Mouse (Mus musculus): Measurements from ENCODE around the gene Olfr1019. TPM values are rescaled to one million over a fixed set of nuclear protein-coding genes. Genes with fewer than 3 reads are reported as not detected.

The Olfr1019 gene
- polyA plus RNA-seq, 1 experiment from 2014 or later: not detected

Other genes with a start within 250 kb of the Olfr1019 start
- not detected in 2 replicates for gene Olfr1000, start 233.6 kb downstream of the Olfr1019 start, polyA plus RNA-seq (2014; fragmentation: Nextera tagmentation; extraction: Ambion mirVana)
- gene Olfr1002, start 194.8 kb downstream of the Olfr1019 start, polyA plus RNA-seq (2014; fragmentation: Nextera tagmentation; extraction: Ambion mirVana): not detected in 2 replicates
- gene Olfr154, start 181.0 kb downstream of the Olfr1019 start, polyA plus RNA-seq (2014; fragmentation: Nextera tagmentation; extraction: Ambion mirVana): not detected in 2 replicates
- not detected in 2 replicates for gene Olfr1006, start 166.7 kb downstream of the Olfr1019 start, polyA plus RNA-seq (2014; fragmentation: Nextera tagmentation; extraction: Ambion mirVana)
- gene Olfr1008, start 156.1 kb downstream of the Olfr1019 start, polyA plus RNA-seq (2014; fragmentation: Nextera tagmentation; extraction: Ambion mirVana): not detected in 2 replicates
- gene Olfr1009, start 130.1 kb downstream of the Olfr1019 start, polyA plus RNA-seq (2014; fragmentation: Nextera tagmentation; extraction: Ambion mirVana): not detected in 2 replicates
- gene Olfr1012, start 82.7 kb downstream of the Olfr1019 start, polyA plus RNA-seq (2014; fragmentation: Nextera tagmentation; extraction: Ambion mirVana): not detected in 2 replicates
- gene Olfr1013, start 78.4 kb downstream of the Olfr1019 start, polyA plus RNA-seq (2014; fragmentation: Nextera tagmentation; extraction: Ambion mirVana): not detected in 2 replicates
- gene Olfr1014, start 72.8 kb downstream of the Olfr1019 start, polyA plus RNA-seq (2014; fragmentation: Nextera tagmentation; extraction: Ambion mirVana): not detected in 2 replicates
- gene Olfr1015, start 63.5 kb downstream of the Olfr1019 start, polyA plus RNA-seq (2014; fragmentation: Nextera tagmentation; extraction: Ambion mirVana): not detected in 2 replicates
- gene Olfr1016, start 42.9 kb downstream of the Olfr1019 start, polyA plus RNA-seq (2014; fragmentation: Nextera tagmentation; extraction: Ambion mirVana): not detected in 2 replicates
- gene Olfr1018, start 27.0 kb downstream of the Olfr1019 start, polyA plus RNA-seq (2014; fragmentation: Nextera tagmentation; extraction: Ambion mirVana): not detected in 2 replicates
- gene Olfr1020, start 1.5 kb upstream of the Olfr1019 start, polyA plus RNA-seq (2014; fragmentation: Nextera tagmentation; extraction: Ambion mirVana): not detected in 2 replicates
- not detected in 2 replicates for gene Olfr1022, start 23.1 kb upstream of the Olfr1019 start, polyA plus RNA-seq (2014; fragmentation: Nextera tagmentation; extraction: Ambion mirVana)
- not detected in 2 replicates for gene Olfr1023, start 40.2 kb upstream of the Olfr1019 start, polyA plus RNA-seq (2014; fragmentation: Nextera tagmentation; extraction: Ambion mirVana)
- gene Olfr1024, start 59.6 kb upstream of the Olfr1019 start, polyA plus RNA-seq (2014; fragmentation: Nextera tagmentation; extraction: Ambion mirVana): not detected in 2 replicates
- not detected in 2 replicates for gene Olfr1025-ps1, start 69.7 kb upstream of the Olfr1019 start, polyA plus RNA-seq (2014; fragmentation: Nextera tagmentation; extraction: Ambion mirVana)
- gene Olfr1026, start 76.1 kb upstream of the Olfr1019 start, polyA plus RNA-seq (2014; fragmentation: Nextera tagmentation; extraction: Ambion mirVana): not detected in 2 replicates
- not detected in 2 replicates for gene Olfr1028, start 105.0 kb upstream of the Olfr1019 start, polyA plus RNA-seq (2014; fragmentation: Nextera tagmentation; extraction: Ambion mirVana)
- not detected in 2 replicates for gene Olfr1029, start 128.4 kb upstream of the Olfr1019 start, polyA plus RNA-seq (2014; fragmentation: Nextera tagmentation; extraction: Ambion mirVana)
- not detected in 2 replicates for gene Olfr1030, start 133.8 kb upstream of the Olfr1019 start, polyA plus RNA-seq (2014; fragmentation: Nextera tagmentation; extraction: Ambion mirVana)
- gene Olfr1031, start 144.8 kb upstream of the Olfr1019 start, polyA plus RNA-seq (2014; fragmentation: Nextera tagmentation; extraction: Ambion mirVana): not detected in 2 replicates
- not detected in 2 replicates for gene Olfr1032, start 160.1 kb upstream of the Olfr1019 start, polyA plus RNA-seq (2014; fragmentation: Nextera tagmentation; extraction: Ambion mirVana)
- 2.3 and 2.7 TPM in 2 replicates for gene Olfr1033, start 175.2 kb upstream of the Olfr1019 start, polyA plus RNA-seq (2014; fragmentation: Nextera tagmentation; extraction: Ambion mirVana)
- 0.07 TPM in 1 of 2 replicates, not detected in the other for gene Olfr1034, start 200.4 kb upstream of the Olfr1019 start, polyA plus RNA-seq (2014; fragmentation: Nextera tagmentation; extraction: Ambion mirVana)
- not detected in 2 replicates for gene Olfr1036, start 228.5 kb upstream of the Olfr1019 start, polyA plus RNA-seq (2014; fragmentation: Nextera tagmentation; extraction: Ambion mirVana)
- gene Olfr1037, start 241.9 kb upstream of the Olfr1019 start, polyA plus RNA-seq (2014; fragmentation: Nextera tagmentation; extraction: Ambion mirVana): not detected in 2 replicates